Mouse (Mus musculus) right cerebral cortex, postnatal 10 days (tissue): ENCODE measurements at regions not wholly inside any gene's neighbourhood (a gene's known extent, or its start where the extent isn't known, plus 50 kb on each side); places are given as distances from the start of the nearest gene placed in this dataset.
A peak's percentile ranks its signal among the peaks of the same experiment; 100 is the strongest.

ENCODE experiments used
- DNase-seq, 2 experiments: peaks; one replicate each; pipeline ENCODE4 v3.0.0; 2021; ENCODE audit warnings: low spot score in 2 of 2

GRCm38 (mm10) chr16:27138384-27138783 is 146.9 kb upstream of the Gmnc start:
- DNase-seq, result no peak

GRCm38 (mm10) chr16:27138987-27139386 is 147.5 kb upstream of the Gmnc start:
- DNase-seq, result no peak

GRCm38 (mm10) chr16:27140037-27140436 is 148.6 kb upstream of the Gmnc start:
- DNase-seq, result peak; percentile 46 to 72

GRCm38 (mm10) chr16:27155805-27156204 is 151.5 kb upstream of the Ostn start:
- no peak for DNase-seq

GRCm38 (mm10) chr16:27195650-27196049 is 111.6 kb upstream of the Ostn start:
- DNase-seq, result peak; percentile 23 to 25
